Mouse (Mus musculus) urinary bladder, adult 18-20 months (tissue): Measurements from ENCODE around the gene Eed.

Source experiments
- DNase-seq, 2 experiments: peaks; one replicate each; pipeline ENCODE4 v3.0.0; 2022; ENCODE audit warnings: low spot score in 2 of 2, mixed read lengths in 2 of 2

Gene Eed

DNA sequence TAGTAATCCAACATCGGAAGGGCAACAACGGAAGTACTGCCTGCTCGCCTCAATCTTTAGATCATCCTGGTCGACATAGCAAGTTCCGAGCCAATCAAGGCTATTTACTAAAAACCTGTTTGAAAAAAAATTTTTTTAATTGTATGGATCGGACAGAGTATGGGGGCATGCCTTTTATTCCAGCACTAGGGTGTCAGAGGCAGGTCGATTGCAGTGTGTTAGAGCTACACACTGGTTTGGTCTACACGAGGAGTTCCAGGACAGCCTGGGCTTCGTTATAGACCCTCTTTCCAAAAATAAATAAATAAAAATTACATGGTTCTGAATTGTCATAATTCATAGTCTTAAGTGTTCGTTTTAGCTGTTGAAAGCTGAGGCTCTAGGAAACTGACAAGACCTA, 774 bp upstream of the Eed start:
- DNase-seq, result no peak

DNA sequence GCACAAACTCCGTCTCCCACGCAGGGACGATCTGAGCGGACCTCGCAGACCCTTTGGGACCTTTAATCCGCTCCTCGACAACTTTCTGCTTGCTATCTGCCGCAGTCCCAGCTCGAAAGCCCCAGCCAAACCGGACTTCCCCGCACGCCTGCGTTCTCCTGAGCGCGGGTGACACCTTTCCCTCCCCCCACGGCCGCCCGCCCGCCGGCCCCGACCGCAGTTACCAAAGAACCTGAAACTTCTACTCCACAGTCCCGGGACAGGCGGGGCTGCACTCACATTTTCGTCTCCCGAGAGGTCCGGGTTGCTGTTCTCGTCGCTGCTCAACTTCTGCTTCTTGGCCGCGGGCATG, 674 bp downstream of the Eed start:
- no peak for DNase-seq

DNA sequence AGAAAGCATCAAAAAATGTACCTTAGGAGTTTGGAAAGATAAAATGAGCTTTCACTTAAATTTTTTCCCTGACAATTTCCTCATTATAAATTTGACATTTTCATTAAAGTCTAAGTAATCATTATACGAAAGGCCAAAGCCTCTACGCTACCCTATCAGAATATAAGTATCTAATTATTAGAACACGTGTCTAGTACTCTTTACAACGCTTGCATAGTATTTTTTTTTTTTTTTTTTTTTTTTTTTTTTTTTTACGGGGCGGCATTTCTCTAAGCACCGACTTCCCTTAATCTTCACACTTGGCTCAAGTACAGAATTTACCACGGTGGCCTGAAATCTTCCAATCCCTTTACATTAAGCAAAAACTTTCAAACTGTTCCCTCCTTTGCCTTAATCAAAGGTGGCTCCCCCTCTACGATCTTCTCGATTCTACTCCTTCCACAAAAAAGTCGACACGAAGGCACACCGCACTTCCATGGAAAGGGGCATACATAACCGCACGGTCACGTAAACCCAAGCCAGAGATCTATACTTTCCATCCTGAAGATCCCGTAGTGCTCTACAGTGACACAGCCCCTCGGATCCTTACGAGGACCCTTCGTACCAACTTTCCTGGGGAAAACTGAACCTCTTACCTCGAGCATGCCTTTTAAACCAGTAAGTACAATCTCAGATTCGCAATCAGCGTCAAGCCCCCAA, 1.2 kb downstream of the Eed start:
- no peak for DNase-seq

DNA sequence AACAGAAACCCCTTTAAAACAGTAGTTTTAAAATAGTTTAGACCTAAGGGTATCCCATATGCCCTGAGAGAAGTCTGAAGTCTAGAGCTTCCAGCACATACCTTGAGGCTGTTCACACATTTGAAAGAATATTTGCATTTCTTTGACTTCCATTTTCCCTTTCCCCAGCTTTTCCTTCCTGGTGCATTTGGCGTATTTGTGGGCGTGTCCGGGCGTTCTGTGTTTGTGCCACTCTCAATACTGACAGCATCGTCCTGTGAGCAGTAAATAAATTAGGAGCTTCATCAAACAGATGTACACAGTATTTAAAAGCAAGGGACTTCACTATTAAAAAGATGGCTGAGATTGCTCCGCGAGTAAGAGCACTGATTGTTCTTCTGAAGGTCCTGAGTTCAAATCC, 4.0 kb downstream of the Eed start:
- no peak for DNase-seq

DNA sequence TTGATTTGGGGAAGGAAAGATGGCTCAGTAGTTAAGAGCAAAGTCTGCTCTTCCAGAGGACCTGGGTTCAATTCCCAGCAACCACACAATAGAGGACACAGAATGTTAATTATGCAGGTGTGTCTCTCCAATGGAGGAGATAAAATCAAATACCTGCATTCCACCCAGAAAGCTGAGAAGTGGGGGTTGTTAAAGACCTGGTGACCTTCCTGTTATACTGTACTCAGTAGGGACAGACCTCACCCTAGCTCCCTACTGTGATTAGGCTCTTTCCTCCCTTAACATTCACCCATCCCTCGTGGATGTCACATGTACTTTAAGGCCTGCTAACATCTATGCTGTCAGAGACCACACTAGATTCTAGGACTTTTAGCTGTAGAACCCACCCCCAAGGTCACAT, 5.2 kb downstream of the Eed start:
- DNase-seq, result no peak

DNA sequence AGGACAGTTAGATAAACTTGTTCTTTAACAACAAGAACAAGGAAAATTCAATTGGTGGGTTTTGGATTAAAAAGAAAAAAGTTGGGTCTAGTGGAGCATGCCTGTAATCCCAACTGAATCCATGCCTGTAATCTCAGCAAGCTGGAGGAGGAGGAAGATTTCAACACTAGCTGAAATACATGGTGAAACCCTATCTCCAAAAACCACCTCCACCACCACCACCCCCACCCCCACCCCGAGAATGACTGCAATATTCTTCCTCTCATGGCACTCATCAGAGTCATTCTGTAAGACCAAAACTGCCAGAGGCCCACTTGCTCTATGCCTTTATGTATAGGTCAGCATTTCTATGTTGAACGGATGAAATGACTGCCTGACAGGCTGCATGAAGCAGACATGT, 13.5 kb downstream of the Eed start:
- no peak for DNase-seq

DNA sequence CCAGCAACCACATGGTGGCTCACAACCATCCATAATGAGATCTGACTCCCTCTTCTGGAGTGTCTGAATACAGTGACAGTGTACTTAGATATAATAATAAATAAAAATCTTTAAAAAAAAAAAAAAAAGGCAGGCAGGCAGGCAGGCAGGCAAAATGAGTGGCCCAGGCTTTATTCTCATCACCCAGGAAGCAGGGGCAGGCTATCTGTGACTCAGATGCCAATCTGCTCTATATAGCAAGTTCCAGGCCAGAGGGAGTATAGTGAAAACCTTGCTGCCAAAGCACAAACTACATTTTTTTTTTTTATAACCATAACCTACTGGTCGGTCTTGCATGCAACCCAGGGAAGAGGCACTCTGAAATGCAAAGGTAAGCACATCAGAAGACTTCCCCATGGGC, 14.0 kb downstream of the Eed start:
- DNase-seq, result no peak

DNA sequence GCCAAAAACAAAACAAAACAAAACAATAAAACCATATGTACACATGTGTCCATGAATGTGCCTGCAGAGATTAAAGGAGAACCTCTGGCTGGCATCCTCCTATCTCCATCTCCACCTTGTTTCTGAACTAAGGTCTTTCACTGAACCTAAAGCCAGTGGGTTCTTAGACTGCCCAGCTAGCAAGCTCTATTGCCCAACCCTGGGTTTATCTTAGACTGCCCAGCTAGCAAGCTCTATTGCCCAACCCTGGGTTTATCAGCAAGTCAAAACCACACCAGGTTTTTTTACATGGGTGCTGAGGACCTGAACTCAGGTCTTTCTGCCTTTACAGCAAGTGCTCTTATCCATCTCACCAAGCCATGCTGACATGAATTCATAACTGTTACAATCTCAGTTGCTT, 17.6 kb downstream of the Eed start:
- DNase-seq, result no peak

DNA sequence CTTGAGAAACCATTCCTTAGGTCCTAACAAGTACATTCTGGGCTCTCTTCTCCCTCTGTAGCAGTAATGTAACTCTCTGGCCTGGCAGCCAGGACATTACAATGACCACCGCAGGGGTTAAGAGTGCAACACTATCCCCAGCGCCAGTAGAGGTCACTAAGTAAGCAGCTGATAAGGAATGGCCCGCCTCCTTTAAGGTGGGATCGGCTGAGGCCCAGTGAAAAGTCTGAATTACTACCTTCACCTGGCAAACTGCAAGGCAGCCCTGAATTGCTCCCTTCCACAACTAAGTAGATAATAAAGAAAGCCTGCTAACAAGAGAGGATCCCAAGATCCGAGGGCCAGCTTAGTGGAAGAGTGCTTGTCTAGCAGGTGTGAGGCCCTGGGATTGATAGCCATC, 23.5 kb downstream of the Eed start:
- no peak for DNase-seq

DNA sequence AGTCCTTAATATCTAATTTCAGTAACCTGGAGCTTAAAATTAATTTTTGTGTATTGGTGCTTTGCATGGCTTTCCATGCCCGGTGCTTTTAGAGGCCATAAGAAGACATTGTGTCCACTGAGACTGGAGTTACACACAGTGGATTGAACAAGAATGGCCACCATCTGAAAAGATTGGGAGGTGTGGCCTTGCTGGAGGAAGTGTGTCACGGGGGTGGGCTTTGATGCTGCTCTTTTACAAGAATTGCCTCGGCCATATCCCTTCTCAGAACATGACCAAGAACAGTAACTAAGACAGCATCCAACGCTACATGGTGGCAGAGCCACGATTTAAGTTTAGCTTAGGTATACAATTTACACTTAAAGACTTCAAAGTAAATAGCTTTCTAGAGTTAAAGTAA, 26.5 kb downstream of the Eed start:
- DNase-seq, result no peak

DNA sequence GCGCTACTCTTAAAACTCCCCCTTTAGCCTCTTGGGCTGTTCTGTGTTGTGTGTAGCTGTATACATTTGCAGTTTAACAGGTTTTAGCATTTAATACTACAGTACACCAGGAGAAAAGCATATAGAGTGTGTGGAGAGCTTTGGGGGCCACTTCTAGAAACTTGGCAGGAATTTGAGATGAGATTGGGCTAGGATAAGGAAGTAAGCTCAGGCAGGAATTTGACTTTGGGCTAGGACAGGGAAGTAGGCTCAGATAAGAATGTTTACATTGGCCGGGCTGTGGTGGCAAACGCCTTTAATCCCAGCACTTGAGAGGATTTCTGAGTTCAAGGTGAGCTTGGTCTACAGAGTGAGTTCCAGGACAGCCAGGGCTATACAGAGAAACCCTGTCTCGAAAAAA, 31.4 kb downstream of the Eed start:
- DNase-seq, result no peak

DNA sequence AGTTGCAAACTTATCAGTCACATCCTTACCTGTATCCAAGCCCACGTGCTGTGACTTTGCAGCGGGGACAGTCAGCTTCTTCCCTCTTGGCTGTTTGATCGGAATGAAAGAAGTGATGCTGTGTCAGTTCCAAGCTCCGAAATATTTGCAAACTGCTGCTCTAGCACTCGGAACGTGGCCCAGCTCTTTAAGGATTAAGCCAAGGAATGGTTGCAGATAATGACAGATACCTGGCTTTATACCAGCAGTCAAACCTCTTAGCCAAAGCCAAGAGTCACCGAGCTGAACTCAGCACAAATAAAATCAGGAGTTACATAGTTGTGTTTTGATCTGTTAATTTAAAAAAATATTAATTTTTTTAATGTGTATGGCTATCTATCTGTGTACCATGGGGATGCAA, 32.8 kb downstream of the Eed start:
- DNase-seq, result no peak

DNA sequence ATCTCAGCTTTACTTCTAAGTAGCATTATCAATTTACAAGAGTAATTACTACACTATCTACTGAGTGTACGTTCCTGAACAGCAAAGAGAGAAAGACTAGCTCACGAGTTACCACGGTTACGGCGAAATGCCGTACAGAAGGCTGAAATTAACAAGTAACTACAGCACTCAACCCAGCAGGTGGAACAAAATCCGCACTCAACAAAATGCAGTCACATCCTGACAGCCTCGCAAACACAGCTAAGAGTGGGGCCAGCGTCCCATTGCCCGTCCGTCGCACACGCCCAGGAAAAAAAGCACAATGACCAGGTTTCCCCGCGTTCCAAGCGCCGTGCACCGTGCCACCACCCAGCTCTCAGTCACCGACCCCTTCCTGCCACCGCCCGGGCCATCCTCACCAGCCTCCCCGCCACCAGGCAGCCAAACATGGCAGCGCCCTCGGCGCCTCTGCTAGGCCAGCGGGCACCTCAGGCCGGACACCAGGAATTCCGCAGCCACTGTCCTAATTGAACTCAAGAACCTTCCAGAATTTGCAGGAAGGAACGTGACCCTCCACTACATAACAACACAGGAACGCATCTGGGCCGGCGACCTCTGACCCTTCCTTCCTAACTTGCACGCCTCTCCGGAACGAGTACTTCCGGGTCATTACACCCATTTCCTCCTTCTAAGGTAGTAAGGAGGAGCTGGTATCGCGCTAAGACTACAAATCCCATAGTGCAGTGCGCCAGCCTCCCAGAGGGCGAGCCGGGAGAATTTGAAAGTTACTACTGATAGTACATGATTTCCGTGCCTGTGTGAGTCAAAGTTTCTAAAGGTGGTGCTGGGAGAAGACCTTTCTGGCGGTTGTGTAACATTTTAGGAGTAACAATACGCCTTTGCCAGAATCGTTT, 40.0 kb downstream of the Eed start, which contains the start of gene Hikeshi:
TSS of gene Hikeshi (minus strand) at position 634 of the 893 bp plus-strand sequence.
- peak; percentile 83 to 91 for DNase-seq

DNA sequence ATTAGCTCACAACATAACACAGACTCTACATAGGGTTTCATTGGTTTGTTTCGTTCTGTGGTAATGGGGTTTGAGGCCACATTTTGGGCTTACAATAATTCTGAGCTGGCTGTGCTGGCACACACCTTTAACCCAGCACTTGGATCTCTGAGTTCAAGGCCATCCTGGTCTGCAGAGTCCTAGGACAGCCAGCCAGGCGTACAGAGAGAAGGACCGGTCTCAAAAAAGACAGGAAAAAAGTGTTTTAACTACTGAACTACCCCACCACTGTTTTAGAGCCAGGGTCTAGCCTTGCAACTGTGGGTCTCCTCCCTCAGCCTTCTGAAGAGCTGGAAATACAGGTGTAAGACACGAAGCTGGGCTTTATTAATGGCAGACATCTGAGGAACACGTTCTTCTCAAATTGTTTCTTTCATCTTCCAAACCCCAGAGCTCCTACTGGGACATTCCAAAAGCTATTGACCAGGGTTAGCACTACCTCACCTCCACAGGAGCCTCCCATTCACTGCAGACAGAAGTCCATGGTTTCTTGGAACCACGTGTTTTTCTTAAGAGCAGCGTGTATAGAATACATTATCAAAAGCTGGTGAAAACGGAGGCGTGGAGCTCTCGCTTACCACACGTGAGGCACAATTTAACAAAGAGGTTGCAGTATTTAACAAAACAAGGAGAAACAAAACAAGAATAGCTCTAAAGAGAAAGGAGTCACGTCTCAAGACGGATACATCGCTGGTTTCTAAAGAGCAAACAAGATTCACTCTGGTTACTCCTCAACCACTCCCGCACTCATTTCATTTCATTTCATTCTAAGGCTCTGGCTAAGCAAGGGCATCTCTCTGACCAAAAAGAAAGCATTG, 41.1 kb downstream of the Eed start:
- no peak for DNase-seq

DNA sequence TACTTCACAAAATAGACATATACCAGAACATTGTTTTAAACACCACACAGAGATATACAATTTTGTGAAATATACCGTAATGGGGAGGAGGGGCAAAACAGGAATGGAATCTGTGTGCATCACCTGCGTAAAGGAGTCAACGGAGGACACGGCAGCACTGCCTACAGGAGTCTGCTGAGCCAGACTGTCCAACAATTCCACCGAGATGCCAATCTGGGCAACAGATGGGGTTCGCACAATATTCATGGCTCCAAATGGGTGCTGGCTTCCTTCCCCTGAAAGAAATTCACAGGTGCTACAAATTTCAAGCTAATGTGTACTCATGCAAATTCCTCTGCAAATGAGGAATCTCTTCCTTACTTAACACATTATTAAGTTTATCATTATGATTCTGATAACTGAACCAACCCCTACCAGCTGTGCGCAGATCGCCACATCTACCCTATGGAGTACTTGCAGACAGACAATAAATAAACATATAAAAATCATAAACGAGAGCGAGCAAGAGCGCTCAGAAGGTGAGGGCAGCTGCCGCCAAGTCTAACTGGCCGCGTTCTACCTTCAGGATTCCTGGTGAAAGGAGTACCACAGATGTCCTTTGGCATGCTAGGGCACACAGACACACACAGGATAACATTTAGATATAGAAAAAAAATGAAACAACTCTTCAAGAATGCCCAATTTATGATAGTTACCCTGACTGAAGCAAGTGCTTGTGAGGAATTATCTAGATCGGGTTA, 57.2 kb downstream of the Eed start:
- no peak for DNase-seq

DNA sequence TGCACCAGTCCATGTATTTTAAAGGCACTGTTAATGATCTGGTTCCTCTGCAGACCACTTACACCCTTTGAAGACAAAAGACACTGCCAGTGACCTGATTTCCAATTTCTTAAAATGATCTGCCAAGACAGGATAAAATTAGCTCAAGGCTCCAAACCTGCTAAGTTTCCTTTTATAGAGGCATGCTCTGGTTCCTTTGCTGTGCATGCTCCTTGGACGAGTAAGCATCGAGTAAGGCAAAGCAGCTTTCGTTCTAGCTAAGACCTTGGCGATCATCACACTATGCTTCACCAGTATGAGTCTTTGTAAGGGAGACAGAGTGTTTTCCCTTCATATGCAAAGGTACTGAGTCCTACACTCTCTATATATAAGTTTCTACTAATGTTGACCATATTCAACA, 63.0 kb downstream of the Eed start:
- DNase-seq, result no peak

DNA sequence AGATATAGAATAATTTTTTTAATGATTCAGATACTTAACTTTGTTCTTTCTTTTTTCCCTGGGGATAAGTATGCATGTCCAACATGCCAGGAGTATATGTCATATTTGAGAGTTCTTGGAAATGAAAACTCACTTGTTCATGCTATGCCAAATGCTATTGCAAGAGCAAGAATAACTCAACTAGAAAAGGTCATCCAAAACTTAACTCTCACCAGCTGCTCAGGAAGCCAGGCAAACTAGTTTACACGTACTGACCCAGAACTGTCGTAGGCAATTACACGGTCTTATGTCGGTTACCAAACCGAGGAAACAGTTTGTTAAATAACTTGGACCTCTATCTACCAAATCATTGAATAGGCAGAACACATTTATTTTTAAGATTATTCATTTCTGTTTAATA, 64.1 kb downstream of the Eed start:
- no peak for DNase-seq

DNA sequence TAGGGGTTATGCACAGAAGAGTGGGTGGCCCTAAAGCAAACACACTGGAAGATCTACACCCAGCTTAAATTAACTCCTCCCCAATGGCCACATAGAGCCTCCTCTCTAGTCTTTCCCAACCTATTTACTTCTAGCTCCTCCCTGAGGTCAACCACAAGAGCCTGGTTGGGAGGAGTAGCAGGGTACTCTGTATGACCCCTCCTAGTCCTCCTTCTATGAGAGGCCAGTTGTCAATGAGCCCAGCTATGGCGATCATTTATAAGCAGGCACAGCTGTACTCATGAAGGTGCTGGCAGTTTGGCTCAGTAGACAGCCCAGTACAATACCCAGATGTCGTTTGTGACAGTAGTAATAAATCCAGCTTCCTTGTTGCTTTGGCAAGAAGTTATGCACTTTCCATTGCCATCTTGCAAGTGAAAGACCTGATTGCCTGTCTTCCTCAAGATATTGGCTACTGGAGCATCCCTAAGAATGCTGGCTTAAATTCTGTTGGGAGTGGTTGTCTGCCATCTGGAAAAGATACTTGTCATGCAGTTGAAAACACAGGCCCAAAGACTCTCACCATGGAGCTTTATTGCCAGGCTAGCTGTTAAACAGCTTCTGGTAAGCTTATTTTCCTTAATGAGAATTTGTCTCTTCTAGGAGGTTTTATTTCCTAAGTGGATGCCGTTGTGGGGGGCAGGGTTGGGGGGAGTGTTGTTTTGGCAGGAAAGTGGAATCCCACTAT, 67.2 kb downstream of the Eed start:
- DNase-seq, result no peak

DNA sequence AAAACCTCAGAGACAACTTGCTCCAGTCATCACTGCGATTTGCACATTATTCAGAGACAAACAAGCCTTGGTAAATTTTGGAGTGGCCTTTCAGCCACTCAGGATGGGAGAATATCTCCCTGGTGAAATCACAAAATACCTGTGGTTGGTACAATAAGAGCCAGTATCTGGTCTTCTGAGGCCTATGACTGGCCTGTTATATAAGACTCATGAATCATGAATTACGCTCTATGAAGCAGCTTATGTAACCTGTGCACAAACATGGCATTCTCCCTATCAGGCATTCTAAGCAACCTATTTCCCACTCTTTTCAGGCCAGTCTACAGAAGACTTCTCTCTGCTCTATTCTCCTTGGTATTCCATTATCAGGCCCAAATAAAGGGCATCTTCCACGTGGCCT, 68.4 kb downstream of the Eed start:
- no peak for DNase-seq

DNA sequence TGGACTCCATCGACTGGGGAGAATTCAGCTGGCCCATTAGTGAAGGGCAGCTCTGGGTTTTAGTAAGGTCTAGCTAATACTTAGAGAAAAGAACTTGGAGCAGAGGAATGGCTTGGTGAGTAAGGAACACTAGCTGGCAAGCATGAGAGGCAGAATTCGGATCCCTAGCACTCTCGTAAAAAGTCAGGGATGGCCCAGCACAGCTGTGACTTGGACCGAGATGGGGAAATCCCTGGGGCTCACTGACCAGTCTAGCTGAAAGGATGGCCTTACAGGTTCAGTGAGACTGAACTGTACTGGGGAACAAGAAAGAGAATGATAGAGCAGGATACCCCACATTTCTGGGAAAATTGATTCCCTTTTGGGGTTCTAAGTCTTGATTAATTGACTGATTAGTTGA, 71.1 kb downstream of the Eed start:
- DNase-seq, result no peak
